Mouse (Mus musculus) small intestine, adult 2 months (tissue): ENCODE measurements around the gene Krtcap2.

Experiments used
- CTCF ChIP-seq: fragments of 200-500 bp; IDR thresholded peaks from 2 replicates; pipeline ENCODE4 v1.5.1; 2012; ENCODE audit warnings: low read depth, mild to moderate bottlenecking, control low read depth, inconsistent platforms, low read length, moderate library complexity, mixed read lengths; ENCODE audit not compliant: insufficient replicate concordance, insufficient read length; ENCODE audit errors: extremely low read depth
- POLR2A ChIP-seq: fragments of 200-500 bp; IDR thresholded peaks from 2 replicates; pipeline ENCODE4 v1.6.1; 2012; ENCODE audit warnings: low read depth, mild to moderate bottlenecking, control low read depth, inconsistent platforms, low read length, moderate library complexity

DNA sequence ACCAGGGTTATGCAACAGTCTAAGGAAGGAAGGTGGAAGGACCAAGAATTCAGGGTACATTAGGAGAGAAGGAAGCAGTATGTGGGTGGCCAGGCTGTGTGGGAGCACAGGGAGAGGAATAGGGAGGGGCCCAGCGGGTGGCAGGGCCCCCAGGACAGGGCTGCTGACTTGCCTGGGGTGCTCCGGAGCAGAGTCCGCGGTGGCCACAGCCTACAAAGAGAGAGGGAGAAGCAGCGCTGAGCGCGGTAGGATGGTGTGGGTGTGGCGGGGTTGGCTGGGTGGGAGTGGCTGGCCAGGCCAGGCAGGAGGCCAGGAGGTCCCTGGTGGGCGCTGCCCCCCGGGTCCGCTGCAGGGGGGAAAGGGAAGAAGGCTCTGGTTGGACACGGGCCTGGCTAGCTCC is 7.3 kb upstream of the Krtcap2 start:
- no peak for TF ChIP-seq POLR2A
- TF ChIP-seq CTCF: no peak
